Mouse (Mus musculus) midbrain, embryonic 15.5 days (tissue): ENCODE measurements around the gene Epha4. TPM values are rescaled to one million over a fixed set of nuclear protein-coding genes. Genes with fewer than 3 reads are reported as not detected.

Source experiments
- ATAC-seq: fragments of 200-750 bp; cut with Nextera tagmentation; replicated peaks from 2 replicates; pipeline ENCODE4 v1.8.0; 2017; ENCODE audit warnings: moderate TSS enrichment
- H3K27ac ChIP-seq: fragments of 300-500 bp; sonication (generic); 2 replicates; pipeline ENCODE4 v1.5.1; 2015; ENCODE audit warnings: mild to moderate bottlenecking, inconsistent platforms
- H3K27me3 ChIP-seq: fragments of 300-500 bp; sonication (generic); replicated peaks from 2 replicates; pipeline ENCODE4 v1.6.1; 2015; ENCODE audit warnings: inconsistent platforms
- H3K36me3 ChIP-seq: fragments of 300-500 bp; sonication (generic); replicated peaks from 2 replicates; pipeline ENCODE4 v1.6.1; 2015; ENCODE audit warnings: inconsistent platforms
- H3K4me1 ChIP-seq: fragments of 300-500 bp; sonication (generic); 2 replicates; pipeline ENCODE4 v1.6.1; 2015; ENCODE audit warnings: inconsistent platforms
- H3K4me2 ChIP-seq: fragments of 300-500 bp; sonication (generic); 2 replicates; pipeline ENCODE4 v1.6.1; 2015; ENCODE audit warnings: inconsistent platforms, mild to moderate bottlenecking, moderate library complexity
- H3K4me3 ChIP-seq: fragments of 300-500 bp; sonication (generic); 2 replicates; pipeline ENCODE4 v1.5.1; 2015; ENCODE audit warnings: mild to moderate bottlenecking, inconsistent platforms
- H3K9ac ChIP-seq: fragments of 300-500 bp; sonication (generic); 2 replicates; pipeline ENCODE4 v1.6.1; 2015; ENCODE audit warnings: mild to moderate bottlenecking, inconsistent platforms
- H3K9me3 ChIP-seq: fragments of 300-500 bp; sonication (generic); 2 replicates; pipeline ENCODE4 v1.6.1; 2016; ENCODE audit warnings: inconsistent platforms
- WGBS: fragments of 180-500 bp; shearing (Covaris S2); methylation state at CpG from one replicate; pipeline ENCODE4 v1.1.7; 2015; ENCODE audit warnings: mixed read lengths; 5-methylcytosine and 5-hydroxymethylcytosine counted together
- polyA plus RNA-seq: library from polyadenylated mRNA; unstranded; fragments of >200 nt; fragmentation: Nextera tagmentation; extraction: Ambion mirVana; gene quantifications from 2 replicates; pipeline ENCODE4 v1.2.1, GENCODE M21; 2015

Gene Epha4
- polyA plus RNA-seq, 1 experiment from 2014 or later = 38.5 TPM

GRCm38 (mm10) chr1:77429174-77429573, 85.7 kb downstream of the Epha4 start:
- no peaks in the 10 kb centered on the region for H3K36me3 ChIP-seq
- WGBS = 51% methylated on average over 6 of the region's 6 CpGs
- H3K4me3 ChIP-seq = no peak overlapping the region
- H3K27ac ChIP-seq = no peak overlapping the region
- no peaks in the 10 kb centered on the region for H3K4me1 ChIP-seq
- no peak overlapping the region for H3K9ac ChIP-seq
- H3K9me3 ChIP-seq = no peaks in the 10 kb centered on the region
- no peaks in the 10 kb centered on the region for H3K27me3 ChIP-seq
- no peak overlapping the region for H3K4me2 ChIP-seq
- no peak for ATAC-seq

DNA sequence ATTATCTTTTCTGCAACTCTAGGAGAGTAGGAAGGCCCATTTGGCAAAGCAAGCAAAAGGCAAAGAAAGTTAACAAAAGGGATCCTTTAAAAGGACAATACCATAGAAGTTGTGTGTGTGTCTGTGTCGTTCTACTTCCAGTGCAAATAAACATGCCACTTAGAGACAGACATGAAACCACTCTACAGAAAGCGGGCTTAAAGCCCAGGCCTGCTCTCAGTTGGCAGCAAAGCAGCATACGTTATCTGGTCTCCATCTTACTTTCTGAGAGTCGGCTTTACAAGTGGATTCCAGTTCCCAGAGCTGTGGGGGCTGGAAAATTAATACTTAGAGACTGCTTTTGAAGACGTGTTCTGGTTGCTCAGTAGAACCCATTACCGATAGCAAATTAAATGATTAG, 87.9 kb downstream of the Epha4 start:
- no peak overlapping the region for H3K4me2 ChIP-seq
- no peaks in the 10 kb centered on the region for H3K9me3 ChIP-seq
- no peak for ATAC-seq
- H3K27ac ChIP-seq = peak overlapping the region; percentile 20; the same call in 1 of the 2 replicates
- no peak overlapping the region for H3K4me3 ChIP-seq
- H3K27me3 ChIP-seq = no peaks in the 10 kb centered on the region
- no peaks in the 10 kb centered on the region for H3K4me1 ChIP-seq
- H3K36me3 ChIP-seq = no peaks in the 10 kb centered on the region
- no peak overlapping the region for H3K9ac ChIP-seq
- 70% methylated on average over 6 of the region's 6 CpGs for WGBS

- no peak overlapping the region for H3K27ac ChIP-seq
- H3K4me2 ChIP-seq = no peak overlapping the region
- H3K27me3 ChIP-seq = no peaks in the 10 kb centered on the region
- no peaks in the 10 kb centered on the region for H3K36me3 ChIP-seq
- ATAC-seq = no peak
- no peaks in the 10 kb centered on the region for H3K9me3 ChIP-seq
- H3K9ac ChIP-seq = no peak overlapping the region
- no peaks in the 10 kb centered on the region for H3K4me1 ChIP-seq
- 84% methylated on average over 3 of the region's 3 CpGs for WGBS
- no peak overlapping the region for H3K4me3 ChIP-seq
These were observed 89.7 kb downstream of the Epha4 start for GRCm38 (mm10) chr1:77425171-77425570.

DNA sequence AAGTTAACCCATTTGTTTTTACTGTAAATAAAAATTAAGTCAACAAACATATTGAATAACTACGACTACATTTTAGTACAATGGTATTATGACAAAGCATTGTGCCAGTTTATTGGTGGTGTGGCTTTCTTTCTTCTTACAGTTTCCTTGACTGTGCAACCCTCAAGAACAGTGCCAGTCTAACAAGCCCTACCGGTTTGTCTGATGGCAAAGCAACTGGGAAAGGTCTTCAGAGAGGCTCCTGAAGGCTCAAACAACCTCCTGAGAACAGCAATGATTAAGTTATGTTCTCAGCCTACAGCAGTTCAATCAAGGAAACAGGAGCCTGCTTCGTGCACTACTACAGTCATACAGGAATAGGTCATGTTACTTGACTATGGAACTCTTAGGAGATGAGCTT, 93.8 kb downstream of the Epha4 start:
- 91% methylated on average over 3 of the region's 3 CpGs for WGBS
- H3K27me3 ChIP-seq = no peaks in the 10 kb centered on the region

GRCm38 (mm10) chr1:77420348-77420747, 94.5 kb downstream of the Epha4 start:
- H3K4me3 ChIP-seq = no peak overlapping the region
- ATAC-seq = no peak
- WGBS = 58% methylated on average over 2 of the region's 2 CpGs
- no peak overlapping the region for H3K27ac ChIP-seq
- H3K9me3 ChIP-seq = no peaks in the 10 kb centered on the region
- H3K9ac ChIP-seq = no peak overlapping the region
- H3K27me3 ChIP-seq = no peaks in the 10 kb centered on the region
- H3K36me3 ChIP-seq = no peaks in the 10 kb centered on the region
- H3K4me2 ChIP-seq = no peak overlapping the region
- 0 out of 2 replicates have a peak, but pooled peaks cover 3% of the 10 kb centered on the region for H3K4me1 ChIP-seq

More for the DNA sequence above, 93.8 kb downstream of the Epha4 start:
- no peaks in the 10 kb centered on the region for H3K36me3 ChIP-seq
- H3K4me2 ChIP-seq = no peak overlapping the region
- no peak overlapping the region for H3K27ac ChIP-seq
- H3K4me1 ChIP-seq = 0 out of 2 replicates have a peak, but pooled peaks cover 3% of the 10 kb centered on the region
- no peak overlapping the region for H3K4me3 ChIP-seq
- no peak overlapping the region for H3K9ac ChIP-seq
- H3K9me3 ChIP-seq = no peaks in the 10 kb centered on the region
- ATAC-seq = no peak

GRCm38 (mm10) chr1:77416872-77417271, 98.0 kb downstream of the Epha4 start:
- no peak overlapping the region for H3K9ac ChIP-seq
- no peak overlapping the region for H3K4me3 ChIP-seq
- WGBS = 62% methylated on average over 4 of the region's 4 CpGs
- H3K9me3 ChIP-seq = no peaks in the 10 kb centered on the region
- no peak overlapping the region for H3K4me2 ChIP-seq
- no peak for ATAC-seq
- H3K4me1 ChIP-seq = 0 out of 2 replicates have a peak, but pooled peaks cover 7% of the 10 kb centered on the region
- H3K36me3 ChIP-seq = no peaks in the 10 kb centered on the region
- no peak overlapping the region for H3K27ac ChIP-seq
- no peaks in the 10 kb centered on the region for H3K27me3 ChIP-seq

GRCm38 (mm10) chr1:77412871-77413669, 101.8 kb downstream of the Epha4 start:
- H3K36me3 ChIP-seq = no peaks in the 10 kb centered on the region
- no peak overlapping the region for H3K9ac ChIP-seq
- H3K4me2 ChIP-seq = no peak overlapping the region
- H3K4me1 ChIP-seq = peaks cover 11% of the 10 kb centered on the region
- H3K27me3 ChIP-seq = no peaks in the 10 kb centered on the region
- no peak for ATAC-seq
- H3K4me3 ChIP-seq = no peak overlapping the region
- no peak overlapping the region for H3K27ac ChIP-seq
- H3K9me3 ChIP-seq = no peaks in the 10 kb centered on the region
- 25% methylated on average over 9 of the region's 9 CpGs for WGBS

GRCm38 (mm10) chr1:77412285-77412684, 102.6 kb downstream of the Epha4 start:
- Histone ChIP-seq H3K4me3 (no peak overlapping the region), H3K9me3 (no peaks in the 10 kb centered on the region), H3K36me3 (no peaks in the 10 kb centered on the region), H3K4me1 (peaks cover 18% of the 10 kb centered on the region), H3K9ac (no peak overlapping the region), H3K4me2 (no peak overlapping the region), H3K27ac (no peak overlapping the region), H3K27me3 (no peaks in the 10 kb centered on the region)
- WGBS = 83% methylated on average over 13 of the region's 13 CpGs
- no peak for ATAC-seq

- Histone ChIP-seq H3K9ac (no peak overlapping the region), H3K27ac (no peak overlapping the region), H3K4me1 (peaks cover 21% of the 10 kb centered on the region), H3K36me3 (no peaks in the 10 kb centered on the region), H3K27me3 (no peaks in the 10 kb centered on the region), H3K4me3 (no peak overlapping the region), H3K9me3 (no peaks in the 10 kb centered on the region), H3K4me2 (no peak overlapping the region)
- WGBS = 94% methylated on average over 4 of the region's 4 CpGs
- no peak for ATAC-seq
These were observed 103.7 kb downstream of the Epha4 start for GRCm38 (mm10) chr1:77411222-77411621.

DNA sequence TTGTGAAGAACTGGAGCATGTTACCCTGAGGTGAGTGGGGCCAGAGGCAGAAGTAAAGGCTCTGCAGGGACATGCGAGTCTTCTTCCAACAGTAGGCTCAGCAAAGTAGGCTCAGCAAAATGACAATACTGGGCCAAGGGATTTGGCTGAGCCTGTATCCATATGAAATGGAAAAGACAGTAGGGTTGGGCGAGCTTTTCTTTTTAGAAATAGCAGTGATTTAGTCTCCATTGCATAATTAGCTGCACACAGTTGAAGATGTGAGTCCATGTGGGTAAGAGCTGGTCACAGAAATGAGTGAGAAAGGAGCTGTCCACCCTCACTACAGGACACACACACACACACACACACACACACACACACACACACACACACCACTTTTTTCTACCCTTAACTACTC, 104.2 kb downstream of the Epha4 start:
- Histone ChIP-seq H3K4me1 (peaks cover 21% of the 10 kb centered on the region), H3K9me3 (no peaks in the 10 kb centered on the region), H3K27me3 (no peaks in the 10 kb centered on the region), H3K27ac (no peak overlapping the region), H3K4me2 (no peak overlapping the region), H3K4me3 (no peak overlapping the region), H3K9ac (no peak overlapping the region), H3K36me3 (no peaks in the 10 kb centered on the region)
- no peak for ATAC-seq
- 77% methylated on average over 2 of the region's 2 CpGs for WGBS

DNA sequence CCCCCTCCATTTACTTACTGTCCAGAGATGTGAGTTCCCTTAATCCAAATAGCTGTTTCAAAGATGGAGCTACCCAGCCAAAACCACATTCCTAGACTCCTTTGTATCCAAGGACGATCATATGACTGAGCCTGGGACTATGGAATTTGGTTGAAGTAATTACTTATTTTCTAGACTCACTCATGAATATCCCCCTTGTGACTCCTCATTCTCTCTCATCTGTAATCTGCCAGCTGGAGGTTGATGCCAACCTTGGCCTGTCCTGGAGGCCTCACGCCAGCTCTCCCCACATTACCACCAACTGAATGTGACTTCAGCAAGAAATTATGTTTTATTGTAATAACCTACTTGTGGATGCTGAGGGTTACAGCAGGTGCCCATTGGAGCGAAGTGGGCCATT, 104.7 kb downstream of the Epha4 start:
- Histone ChIP-seq H3K27ac (no peak overlapping the region), H3K4me3 (no peak overlapping the region), H3K9me3 (no peaks in the 10 kb centered on the region), H3K36me3 (no peaks in the 10 kb centered on the region), H3K27me3 (no peaks in the 10 kb centered on the region), H3K4me1 (peaks cover 21% of the 10 kb centered on the region), H3K9ac (no peak overlapping the region), H3K4me2 (no peak overlapping the region)
- no peak for ATAC-seq
- WGBS = 56% methylated on average over 3 of the region's 3 CpGs

GRCm38 (mm10) chr1:77409509-77409908, 105.4 kb downstream of the Epha4 start:
- H3K27ac ChIP-seq = no peak overlapping the region
- no peak overlapping the region for H3K4me2 ChIP-seq
- 90% methylated on average over 8 of the region's 8 CpGs for WGBS
- H3K27me3 ChIP-seq = no peaks in the 10 kb centered on the region
- no peaks in the 10 kb centered on the region for H3K9me3 ChIP-seq
- no peak overlapping the region for H3K9ac ChIP-seq
- no peaks in the 10 kb centered on the region for H3K36me3 ChIP-seq
- H3K4me3 ChIP-seq = no peak overlapping the region
- H3K4me1 ChIP-seq = peaks cover 21% of the 10 kb centered on the region
- ATAC-seq = no peak

DNA sequence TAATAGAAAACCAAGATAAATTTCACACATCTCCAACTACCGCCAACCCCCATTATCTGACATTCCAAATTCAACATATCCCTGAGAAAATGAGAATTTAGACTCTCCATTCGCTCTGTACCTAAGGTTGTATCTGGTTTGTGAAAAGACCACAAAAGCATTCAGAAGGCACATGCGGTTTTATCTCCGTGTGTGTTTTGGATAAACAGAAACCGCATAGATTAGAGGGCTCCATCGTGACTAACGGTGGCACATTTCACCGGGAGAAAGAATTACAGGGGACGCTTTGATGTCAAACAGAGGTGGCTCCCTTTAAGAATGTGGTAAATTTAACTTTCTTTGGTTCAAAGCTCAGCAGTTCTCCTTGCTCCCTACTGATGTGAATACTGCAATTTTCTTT, 107.5 kb downstream of the Epha4 start:
- H3K9ac ChIP-seq = no peak overlapping the region
- ATAC-seq = no peak
- 41% methylated on average over 9 of the region's 9 CpGs for WGBS
- H3K4me2 ChIP-seq = no peak overlapping the region
- H3K4me3 ChIP-seq = no peak overlapping the region
- no peak overlapping the region for H3K27ac ChIP-seq
- no peaks in the 10 kb centered on the region for H3K9me3 ChIP-seq
- no peaks in the 10 kb centered on the region for H3K36me3 ChIP-seq
- H3K27me3 ChIP-seq = no peaks in the 10 kb centered on the region
- H3K4me1 ChIP-seq = peaks cover 25% of the 10 kb centered on the region
